Mouse (Mus musculus) ZHBTc4 (cell line): ENCODE results near the gene Olfr898.

Experiments used
- DNase-seq: peaks from one replicate; pipeline ENCODE4 v3.0.0-alpha.2; 2011; ENCODE audit warnings: low read depth, low spot score

The Olfr898 gene

GRCm38 (mm10) chr9:38348111-38348510 lies at the start of gene Olfr898:
Olfr898 (plus strand) TSS chr9:38348411.
- DNase-seq = no peak

GRCm38 (mm10) chr9:38328760-38329159 lies 19.5 kb upstream of the Olfr898 start, which contains the start of gene Olfr25:
Olfr25 (plus strand) TSS chr9:38329060.
- DNase-seq = no peak

- DNase-seq = no peak
These were observed 18.4 kb downstream of the Olfr898 start, which contains the start of gene Olfr250 for GRCm38 (mm10) chr9:38366596-38366995. Olfr250 (plus strand) TSS chr9:38366896.

GRCm38 (mm10) chr9:38376786-38377185 lies 28.6 kb downstream of the Olfr898 start, which contains the start of gene Olfr251:
Olfr251 (plus strand) TSS chr9:38377086.
- DNase-seq = no peak

- no peak for DNase-seq
These were observed 53.2 kb downstream of the Olfr898 start, which contains the start of gene Olfr147 for GRCm38 (mm10) chr9:38401398-38401797. Olfr147 (plus strand) TSS chr9:38401698.
